Mouse (Mus musculus) neural tube, embryonic 11.5 days (tissue): Measurements from ENCODE around the gene Gm3448. TPM values are rescaled to one million over a fixed set of nuclear protein-coding genes. Genes with fewer than 3 reads are reported as not detected.
A peak's percentile ranks its signal among the peaks of the same experiment; 100 is the strongest.
"Not testable (repeated sequence)": the region's sequence is repeated elsewhere in the genome, so short reads cannot be mapped to it uniquely, and the experiment has no call there.

Source experiments
- ATAC-seq: fragments of 200-750 bp; cut with Nextera tagmentation; 2 replicates; pipeline ENCODE4 v1.8.0; 2017; ENCODE audit warnings: moderate number of reproducible peaks, mild to moderate bottlenecking, moderate TSS enrichment, moderate library complexity; ENCODE audit not compliant: insufficient read depth, low FRiP score, low TSS enrichment
- DNase-seq: peaks from one replicate; pipeline ENCODE4 v3.0.0-alpha.2; 2015; ENCODE audit warnings: low spot score
- H3K27ac ChIP-seq: fragments of 300-500 bp; sonication (generic); 2 replicates; pipeline ENCODE4 v1.5.1; 2014; ENCODE audit warnings: low read depth, mild to moderate bottlenecking, low read length
- H3K27me3 ChIP-seq: fragments of 300-500 bp; sonication (generic); 2 replicates; pipeline ENCODE4 v1.6.1; 2014; ENCODE audit warnings: mild to moderate bottlenecking, low read length, mixed read lengths; ENCODE audit not compliant: control insufficient read depth, insufficient read depth
- H3K36me3 ChIP-seq: fragments of 300-500 bp; sonication (generic); 2 replicates; pipeline ENCODE4 v1.6.1; 2014; ENCODE audit warnings: mild to moderate bottlenecking, low read length, moderate library complexity, mixed read lengths; ENCODE audit not compliant: control insufficient read depth, insufficient read depth
- H3K4me1 ChIP-seq: fragments of 300-500 bp; sonication (generic); 2 replicates; pipeline ENCODE4 v1.6.1; 2014; ENCODE audit warnings: low read length, mixed read lengths; ENCODE audit not compliant: control insufficient read depth, insufficient read depth
- H3K4me2 ChIP-seq: fragments of 300-500 bp; sonication (generic); 2 replicates; pipeline ENCODE4 v1.6.1; 2014; ENCODE audit warnings: low read depth, mild to moderate bottlenecking, moderate library complexity
- H3K4me3 ChIP-seq: fragments of 300-500 bp; sonication (generic); 2 replicates; pipeline ENCODE4 v1.5.1; 2014; ENCODE audit warnings: low read depth, low read length
- H3K9ac ChIP-seq: fragments of 300-500 bp; sonication (generic); 2 replicates; pipeline ENCODE4 v1.6.1; 2014; ENCODE audit warnings: mild to moderate bottlenecking, low read length
- H3K9me3 ChIP-seq: fragments of 300-500 bp; sonication (generic); 2 replicates; pipeline ENCODE4 v1.6.1; 2016; ENCODE audit warnings: low read length; ENCODE audit not compliant: control insufficient read depth
- WGBS: fragments of 180-500 bp; shearing (Covaris S2); extraction: QIAGEN DNeasy Blood & Tissue Kit; methylation state at CpG from one replicate; pipeline ENCODE4 v1.1.7; 2014; 5-methylcytosine and 5-hydroxymethylcytosine counted together
- polyA plus RNA-seq: library from polyadenylated mRNA; unstranded; fragments of >200 nt; fragmentation: Nextera tagmentation; extraction: Ambion mirVana; gene quantifications from 2 replicates; pipeline ENCODE4 v1.2.1, GENCODE M21; 2014

Gm3448 gene
- 2.9 and 3.1 TPM in 2 replicates for polyA plus RNA-seq

DNA sequence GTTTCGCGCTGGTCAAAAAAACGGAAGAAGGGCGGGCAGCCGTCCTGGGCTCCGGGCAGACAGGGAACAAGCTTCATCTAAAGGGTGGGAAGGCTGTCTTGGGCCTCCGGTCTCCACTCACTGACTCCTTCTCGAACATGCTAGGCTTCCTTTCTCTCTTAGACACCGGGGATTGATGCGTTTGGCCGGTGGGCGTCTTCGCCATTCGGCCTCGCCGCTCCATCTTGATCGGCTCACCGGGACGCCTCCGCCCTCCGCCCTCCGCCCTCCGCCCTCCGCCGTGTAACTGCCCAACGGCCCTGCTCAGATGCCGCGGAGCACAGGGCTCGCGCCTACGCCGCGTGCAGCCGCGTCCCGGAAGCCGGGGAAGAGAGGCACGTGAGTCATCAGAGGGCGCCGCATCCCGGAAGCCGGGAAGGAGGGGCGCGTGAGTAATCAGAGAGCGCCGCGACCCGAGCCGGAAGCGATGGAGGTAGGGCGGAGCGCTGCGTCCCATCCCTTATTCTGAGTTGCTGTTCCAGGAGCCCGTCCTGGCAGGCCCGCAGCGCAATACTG, at the start of gene Gm3448, which contains the start of the genes Ermard and Tcte3:
Gene Gm3448, minus strand, starts transcription at position 363 of the 555 bp plus-strand sequence.
Gene Ermard, plus strand, starts transcription at position 34 of the 555 bp plus-strand sequence.
Gene Tcte3, minus strand, starts transcription at position 314 of the 555 bp plus-strand sequence.
- not testable (repeated sequence) for H3K4me3 ChIP-seq, H3K9me3 ChIP-seq, DNase-seq, H3K4me2 ChIP-seq, H3K27me3 ChIP-seq, H3K4me1 ChIP-seq, H3K27ac ChIP-seq, H3K9ac ChIP-seq, H3K36me3 ChIP-seq
- peak; percentile 97 for ATAC-seq
- 0% methylated on average over 8 of the region's 56 CpGs for WGBS

DNA sequence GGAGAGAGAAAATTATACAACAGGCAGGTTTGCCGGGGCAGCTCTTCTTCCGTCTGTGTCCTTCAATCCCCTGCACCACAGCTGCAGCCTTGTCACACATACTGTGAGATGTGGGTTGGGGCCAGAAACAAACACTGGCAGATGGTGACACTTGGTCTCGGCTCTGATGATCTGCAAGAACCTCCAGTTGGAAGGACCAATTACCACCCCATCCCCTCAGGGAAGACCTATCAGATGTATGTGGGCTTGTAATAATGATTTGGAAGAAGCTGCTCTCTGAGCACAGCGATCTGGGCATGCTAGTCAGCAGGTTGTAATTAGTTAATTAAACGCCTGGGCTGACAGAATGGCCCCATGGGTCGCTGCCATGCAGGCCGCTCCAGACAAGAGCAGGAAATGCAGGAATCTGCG, 47.3 kb upstream of the Gm3448 start:
- no peaks in the 10 kb centered on the region for H3K36me3 ChIP-seq
- peak; percentile 33 for DNase-seq
- 13% methylated on average over 8 of the region's 8 CpGs for WGBS
- no peak overlapping the region for H3K9ac ChIP-seq
- H3K9me3 ChIP-seq: no peaks in the 10 kb centered on the region
- peaks cover 3% of the 10 kb centered on the region for H3K4me1 ChIP-seq
- peak; percentile 76 for ATAC-seq
- H3K4me3 ChIP-seq: no peak overlapping the region
- H3K27ac ChIP-seq: 0 out of 2 replicates have a peak overlapping the region, but pooled peaks have one; percentile 2
- H3K27me3 ChIP-seq: no peaks in the 10 kb centered on the region
- H3K4me2 ChIP-seq: no peak overlapping the region

DNA sequence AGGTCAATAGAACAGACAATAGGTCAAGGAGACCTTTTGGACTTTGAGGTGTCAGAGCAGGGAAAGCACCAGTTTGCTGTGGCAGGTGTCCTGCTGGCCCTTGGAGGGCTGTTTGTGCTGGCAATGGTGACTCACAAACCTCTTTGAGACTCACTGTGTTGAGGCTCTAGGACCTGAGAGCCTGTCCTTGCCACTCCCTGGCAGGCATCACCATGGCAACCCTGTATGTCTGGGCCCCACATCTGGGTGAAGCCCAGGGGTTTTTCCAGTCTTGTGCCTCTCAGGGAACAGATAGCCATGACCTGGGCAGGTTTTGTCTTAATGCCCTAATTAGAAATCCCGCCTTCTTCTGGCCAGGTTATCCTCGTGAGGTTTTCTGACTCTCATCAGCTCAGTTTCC, 46.8 kb upstream of the Gm3448 start:
- H3K27ac ChIP-seq: 0 out of 2 replicates have a peak overlapping the region, but pooled peaks have one; percentile 2

DNA sequence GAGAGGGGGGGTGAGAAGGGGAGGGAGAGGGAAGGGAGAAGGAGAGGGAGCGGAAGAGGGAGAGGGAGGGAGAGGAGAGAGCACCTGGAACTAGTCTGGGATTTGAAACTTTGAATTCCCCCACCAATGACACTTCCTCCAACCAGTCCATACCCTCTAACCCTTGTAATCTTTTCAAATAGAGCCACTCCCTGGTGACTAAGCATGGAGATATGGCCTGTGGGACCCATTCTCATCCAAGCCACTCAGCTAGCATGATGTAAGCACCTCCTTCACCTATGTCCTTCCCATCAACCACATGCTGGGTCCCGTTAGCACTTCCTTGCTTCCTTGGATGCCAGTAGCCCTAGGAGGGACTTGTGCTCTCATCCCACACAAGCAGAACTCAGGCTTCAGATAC, 43.7 kb upstream of the Gm3448 start:
- H3K4me2 ChIP-seq: no peak overlapping the region
- no peak overlapping the region for H3K27ac ChIP-seq
- 73% methylated on average over 2 of the region's 2 CpGs for WGBS
- no peak overlapping the region for H3K4me3 ChIP-seq
- H3K9ac ChIP-seq: no peak overlapping the region
- no peaks in the 10 kb centered on the region for H3K9me3 ChIP-seq
- H3K4me1 ChIP-seq: peaks cover 3% of the 10 kb centered on the region
- no peaks in the 10 kb centered on the region for H3K27me3 ChIP-seq
- H3K36me3 ChIP-seq: no peaks in the 10 kb centered on the region
- DNase-seq (no peak), ATAC-seq (no peak)

More for the DNA sequence above, 46.8 kb upstream of the Gm3448 start:
- Histone ChIP-seq H3K4me2 (no peak overlapping the region), H3K4me3 (no peak overlapping the region), H3K36me3 (no peaks in the 10 kb centered on the region), H3K9ac (no peak overlapping the region), H3K27me3 (no peaks in the 10 kb centered on the region), H3K9me3 (no peaks in the 10 kb centered on the region), H3K4me1 (peaks cover 3% of the 10 kb centered on the region)
- DNase-seq: no peak
- 40% methylated on average over 2 of the region's 2 CpGs for WGBS
- ATAC-seq: no peak

DNA sequence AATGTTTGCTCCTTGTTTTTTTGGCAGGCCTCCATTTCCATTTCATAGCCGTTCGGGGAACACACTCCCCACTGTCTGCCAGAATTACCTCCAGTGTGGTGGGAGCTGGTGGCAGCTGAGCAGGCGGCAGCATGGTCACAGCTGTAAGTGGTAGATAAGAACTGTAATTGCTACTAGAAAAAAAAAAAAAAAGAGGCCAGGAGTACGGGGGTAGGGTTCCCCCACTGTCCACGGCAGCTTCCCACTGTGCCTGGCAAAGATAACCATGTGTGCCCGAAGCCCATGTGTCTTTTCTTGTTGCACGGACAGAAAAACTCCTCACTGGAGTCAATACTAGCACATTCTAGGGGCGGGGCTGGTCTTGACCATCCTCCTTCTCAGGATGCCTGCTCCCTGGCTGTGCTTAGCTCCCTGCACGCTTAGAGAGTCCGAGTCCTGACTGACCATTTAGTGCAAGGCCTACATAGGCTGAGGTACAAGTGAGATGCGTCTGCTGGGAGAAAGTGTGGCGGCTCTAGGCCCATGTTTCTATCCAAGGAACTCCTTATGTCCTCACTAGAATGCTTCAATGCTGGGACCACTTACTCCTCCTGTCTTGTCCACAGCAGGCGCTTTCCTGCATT, 43.0 kb upstream of the Gm3448 start:
- no peak overlapping the region for H3K27ac ChIP-seq
- peaks cover 3% of the 10 kb centered on the region for H3K4me1 ChIP-seq
- ATAC-seq: no peak
- WGBS: 77% methylated on average over 13 of the region's 13 CpGs
- no peaks in the 10 kb centered on the region for H3K9me3 ChIP-seq
- H3K4me3 ChIP-seq: no peak overlapping the region
- no peak for DNase-seq
- no peak overlapping the region for H3K4me2 ChIP-seq
- H3K36me3 ChIP-seq: no peaks in the 10 kb centered on the region
- H3K27me3 ChIP-seq: no peaks in the 10 kb centered on the region
- H3K9ac ChIP-seq: no peak overlapping the region

DNA sequence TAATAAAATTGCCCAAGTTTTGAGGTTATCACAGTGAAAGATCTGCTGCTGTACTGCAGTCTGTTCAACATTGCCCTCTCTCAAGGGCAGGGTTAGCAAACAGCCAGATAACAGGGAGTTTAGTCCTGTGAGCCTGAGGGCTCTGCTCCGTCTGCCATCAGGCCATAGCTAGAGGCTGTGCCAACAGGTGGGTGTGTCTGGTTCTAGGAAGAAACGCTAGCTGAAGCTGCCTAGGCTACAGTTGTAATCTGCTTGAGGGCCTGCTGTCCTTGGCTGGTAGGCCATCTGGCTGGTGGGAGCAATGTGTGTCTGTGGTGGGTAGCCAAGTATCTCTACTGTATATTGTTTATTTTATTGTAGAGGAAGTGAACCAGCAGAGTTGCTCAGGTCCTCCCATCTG, 36.2 kb upstream of the Gm3448 start:
- Histone ChIP-seq H3K9me3 (no peaks in the 10 kb centered on the region), H3K27me3 (no peaks in the 10 kb centered on the region), H3K4me3 (no peak overlapping the region), H3K4me2 (no peak overlapping the region), H3K9ac (no peak overlapping the region), H3K27ac (no peak overlapping the region), H3K36me3 (no peaks in the 10 kb centered on the region), H3K4me1 (no peaks in the 10 kb centered on the region)
- WGBS: 71% methylated on average over 2 of the region's 2 CpGs
- ATAC-seq (no peak), DNase-seq (no peak)

DNA sequence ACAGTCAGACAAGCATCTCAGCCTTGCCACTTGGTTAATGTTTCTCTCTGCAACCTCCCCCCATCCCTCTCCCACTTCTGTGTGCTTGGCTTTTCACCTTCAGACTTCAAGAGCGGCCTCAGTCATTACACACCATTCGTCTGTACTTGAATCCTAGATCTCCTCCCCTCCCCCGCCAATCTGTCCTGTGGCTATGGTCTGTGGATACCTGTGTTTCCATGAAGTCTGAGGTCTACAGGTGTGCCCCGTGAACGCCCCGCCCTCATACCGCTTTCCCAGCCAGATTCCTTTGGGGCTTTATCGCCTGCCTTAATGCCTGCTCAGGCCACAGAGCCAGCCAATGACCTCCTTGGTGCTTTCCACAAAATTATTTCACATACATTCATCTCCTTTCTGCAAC, 33.7 kb upstream of the Gm3448 start:
- Histone ChIP-seq H3K36me3 (no peaks in the 10 kb centered on the region), H3K27ac (no peak overlapping the region), H3K9ac (no peak overlapping the region), H3K9me3 (no peaks in the 10 kb centered on the region), H3K4me2 (no peak overlapping the region), H3K27me3 (no peaks in the 10 kb centered on the region), H3K4me1 (no peaks in the 10 kb centered on the region), H3K4me3 (no peak overlapping the region)
- WGBS: 83% methylated on average over 8 of the region's 8 CpGs
- DNase-seq (no peak), ATAC-seq (no peak)

DNA sequence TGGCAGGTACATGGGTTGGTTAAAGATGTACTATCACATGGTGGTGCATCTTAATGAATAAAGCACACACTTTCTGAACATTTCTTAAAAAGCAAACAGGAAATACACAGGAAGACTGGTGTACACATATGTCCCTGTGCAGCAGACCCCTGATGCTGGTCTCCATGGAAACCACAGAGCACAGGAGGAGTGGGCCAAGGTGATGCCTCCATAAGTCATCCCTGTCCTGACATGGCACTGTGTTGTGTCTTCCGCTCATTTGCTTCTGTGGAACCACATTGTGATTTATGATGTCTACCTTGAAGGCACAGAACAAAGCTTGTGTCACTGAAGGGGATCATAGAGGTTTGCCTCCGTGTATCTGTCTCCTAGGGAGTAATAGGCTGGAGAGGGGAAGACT, 30.9 kb upstream of the Gm3448 start:
- H3K27me3 ChIP-seq: no peaks in the 10 kb centered on the region
- no peak overlapping the region for H3K9ac ChIP-seq
- DNase-seq: no peak
- H3K27ac ChIP-seq: no peak overlapping the region
- H3K9me3 ChIP-seq: no peaks in the 10 kb centered on the region
- no peaks in the 10 kb centered on the region for H3K4me1 ChIP-seq
- no peak overlapping the region for H3K4me3 ChIP-seq
- H3K36me3 ChIP-seq: no peaks in the 10 kb centered on the region
- 47% methylated on average over 2 of the region's 2 CpGs for WGBS
- peak; percentile 89 for ATAC-seq
- no peak overlapping the region for H3K4me2 ChIP-seq

DNA sequence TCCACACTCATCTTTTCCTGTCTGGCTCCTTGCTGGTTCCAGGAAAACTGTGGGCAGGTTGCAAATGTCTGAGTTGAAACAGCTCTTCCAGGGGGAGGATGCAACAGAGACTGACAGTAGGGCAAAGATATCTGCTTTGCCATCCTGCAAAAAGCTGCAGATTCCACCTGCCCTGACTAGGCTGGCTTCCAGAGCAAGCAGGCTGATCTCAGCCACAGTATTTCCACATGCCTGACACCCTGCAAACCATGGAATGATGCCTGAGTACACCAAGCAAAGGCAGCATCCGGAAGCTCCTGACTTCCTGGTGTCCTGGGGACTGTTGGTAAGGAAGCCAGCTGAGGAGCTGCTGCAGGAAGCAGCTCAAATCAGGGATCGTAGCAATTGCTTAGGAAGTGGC, 27.8 kb upstream of the Gm3448 start:
- H3K27ac ChIP-seq: no peak overlapping the region
- H3K4me3 ChIP-seq: no peak overlapping the region
- ATAC-seq: no peak
- H3K27me3 ChIP-seq: no peaks in the 10 kb centered on the region
- no peaks in the 10 kb centered on the region for H3K36me3 ChIP-seq
- 60% methylated on average over 2 of the region's 2 CpGs for WGBS
- DNase-seq: no peak
- H3K9me3 ChIP-seq: no peaks in the 10 kb centered on the region
- peaks cover 4% of the 10 kb centered on the region for H3K4me1 ChIP-seq
- no peak overlapping the region for H3K9ac ChIP-seq
- no peak overlapping the region for H3K4me2 ChIP-seq
